Mouse (Mus musculus): ENCODE results near the gene Psmb6.
A peak's percentile ranks its signal among the peaks of the same experiment; 100 is the strongest.
"Not testable (repeated sequence)": the region's sequence is repeated elsewhere in the genome, so short reads cannot be mapped to it uniquely, and the experiment has no call there.

The Psmb6 gene

DNA sequence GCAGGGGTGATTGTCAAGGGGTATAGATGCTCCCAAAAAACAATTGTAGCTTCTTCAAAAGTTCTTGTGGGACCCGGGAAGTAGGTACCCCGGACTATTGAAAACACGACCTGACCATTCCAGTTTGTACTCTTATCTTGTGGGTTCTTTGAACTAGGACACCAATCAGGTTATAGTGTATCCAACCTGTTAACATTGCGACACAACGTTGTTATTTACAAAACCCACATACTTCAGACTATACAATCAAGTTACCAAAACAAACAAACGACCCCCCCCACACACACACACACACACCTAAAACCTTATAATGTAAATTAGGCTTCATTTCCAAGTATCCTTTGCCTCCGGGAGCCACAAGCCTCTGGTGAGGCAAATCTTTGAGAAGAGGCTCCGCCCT is 385 bp upstream of the Psmb6 start:
- no peak for DNase-seq

DNA sequence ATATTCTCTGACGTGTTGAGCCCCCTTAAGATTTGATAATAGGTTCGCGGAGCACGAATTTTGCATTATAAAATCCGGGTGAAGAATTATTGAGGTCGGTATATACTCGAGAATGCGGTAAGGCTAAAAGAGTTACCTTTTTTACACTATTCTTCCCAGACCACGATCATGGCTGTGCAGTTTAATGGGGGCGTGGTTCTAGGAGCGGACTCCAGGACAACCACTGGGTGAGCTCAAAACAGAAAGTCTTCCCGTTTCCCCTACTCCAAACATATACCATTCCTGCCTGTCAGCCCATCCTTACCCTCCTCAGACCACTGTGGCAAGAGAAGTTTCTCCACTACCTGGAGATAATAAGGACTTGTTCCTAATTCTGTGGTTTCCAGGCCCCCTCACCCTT is 559 bp downstream of the Psmb6 start:
- DNase-seq, result no peak

DNA sequence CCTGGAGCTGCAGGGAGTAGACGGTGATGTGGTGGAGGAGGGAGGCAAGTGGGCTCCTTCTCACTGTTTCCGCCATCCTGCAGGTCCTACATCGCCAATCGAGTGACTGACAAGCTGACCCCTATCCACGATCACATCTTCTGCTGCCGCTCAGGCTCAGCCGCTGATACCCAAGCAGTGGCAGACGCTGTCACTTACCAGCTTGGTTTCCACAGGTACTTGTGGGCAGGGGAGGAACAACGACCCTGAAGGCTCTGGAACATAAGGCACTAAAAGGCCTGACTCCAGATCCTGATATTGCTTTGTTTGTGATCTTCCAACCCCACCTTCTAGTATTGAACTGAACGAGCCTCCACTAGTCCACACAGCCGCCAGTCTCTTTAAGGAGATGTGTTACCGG is 1.0 kb downstream of the Psmb6 start:
- DNase-seq, result peak; percentile 21

DNA sequence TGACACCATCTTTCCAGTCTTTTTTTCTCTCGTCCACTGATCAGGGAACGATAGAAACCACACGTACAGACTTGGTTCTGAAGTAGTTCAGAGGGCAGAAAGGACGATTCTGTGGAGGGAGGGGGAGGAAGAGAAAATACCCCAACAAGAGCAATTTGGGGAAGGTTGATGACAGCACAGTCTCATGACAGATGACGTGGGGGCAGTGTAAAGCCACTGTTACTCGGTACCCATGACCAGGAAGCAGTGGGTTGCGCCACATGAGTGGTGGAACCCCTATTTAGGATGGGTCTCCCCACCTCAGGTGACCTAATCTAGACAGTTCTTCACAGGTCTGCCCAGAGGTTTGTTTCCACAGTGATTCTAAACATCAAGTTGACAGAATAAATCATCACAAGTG is 3.4 kb downstream of the Psmb6 start:
- no peak for DNase-seq

DNA sequence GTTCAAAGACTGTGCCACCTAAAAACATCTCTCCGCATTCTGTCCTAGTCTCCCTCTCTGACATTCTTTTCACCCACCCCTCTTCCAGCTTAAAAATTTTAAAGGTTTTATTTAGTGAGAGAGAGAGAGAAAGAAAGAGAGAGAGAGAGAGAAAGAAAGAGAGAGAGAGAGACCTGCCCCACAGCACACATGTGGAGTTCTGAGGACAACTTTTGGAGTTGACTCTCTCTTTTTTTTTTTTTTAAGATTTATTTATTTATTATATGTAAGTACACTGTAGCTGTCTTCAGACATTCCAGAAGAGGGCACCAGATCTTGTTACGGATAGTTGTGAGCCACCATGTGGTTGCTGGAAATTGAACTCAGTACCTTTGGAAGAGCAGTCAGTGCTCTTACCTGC is 5.9 kb downstream of the Psmb6 start:
- DNase-seq, result not testable (repeated sequence)

DNA sequence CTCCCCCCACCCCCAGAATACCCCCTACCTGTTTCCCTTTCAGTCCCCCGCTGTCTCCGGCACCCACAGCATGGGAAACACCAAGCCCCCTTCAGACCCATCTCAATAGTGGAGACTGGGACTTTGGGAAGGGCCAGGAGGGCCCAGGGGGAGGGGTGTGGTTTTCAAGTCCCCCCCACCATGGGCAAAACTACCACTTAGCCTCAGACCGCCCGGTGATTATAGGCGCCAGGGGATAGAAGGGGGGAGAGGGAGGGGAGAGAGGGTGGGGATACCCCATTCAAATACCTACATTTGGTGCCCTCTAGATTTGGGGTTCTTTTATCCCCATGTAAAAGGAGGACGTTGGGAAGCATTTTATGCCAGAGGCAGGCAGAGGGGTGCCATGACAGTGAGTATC is 7.7 kb downstream of the Psmb6 start, which contains the start of gene Gm40193:
Gm40193 (minus strand) TSS at position 101 of the 400 bp plus-strand sequence.
- DNase-seq, result no peak

DNA sequence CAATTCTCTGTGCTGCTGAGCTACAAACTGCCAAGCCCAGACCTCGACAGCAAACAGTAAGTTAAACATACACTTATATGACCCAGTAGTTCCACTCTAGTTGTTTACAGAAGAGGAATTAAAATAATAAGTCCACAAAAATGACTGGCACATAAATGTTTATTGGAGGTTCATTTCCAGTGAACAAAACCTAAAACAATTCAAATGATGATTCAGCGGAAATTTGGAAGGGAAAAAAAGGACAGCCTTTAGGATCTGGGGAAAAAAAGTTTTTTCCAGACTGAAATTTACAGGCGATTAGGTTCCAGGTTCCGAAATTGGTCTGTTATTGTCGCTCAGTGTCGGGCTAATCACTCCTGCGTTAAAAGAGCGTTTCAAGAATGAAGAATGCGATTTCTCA is 14.3 kb downstream of the Psmb6 start:
- no peak for DNase-seq

DNA sequence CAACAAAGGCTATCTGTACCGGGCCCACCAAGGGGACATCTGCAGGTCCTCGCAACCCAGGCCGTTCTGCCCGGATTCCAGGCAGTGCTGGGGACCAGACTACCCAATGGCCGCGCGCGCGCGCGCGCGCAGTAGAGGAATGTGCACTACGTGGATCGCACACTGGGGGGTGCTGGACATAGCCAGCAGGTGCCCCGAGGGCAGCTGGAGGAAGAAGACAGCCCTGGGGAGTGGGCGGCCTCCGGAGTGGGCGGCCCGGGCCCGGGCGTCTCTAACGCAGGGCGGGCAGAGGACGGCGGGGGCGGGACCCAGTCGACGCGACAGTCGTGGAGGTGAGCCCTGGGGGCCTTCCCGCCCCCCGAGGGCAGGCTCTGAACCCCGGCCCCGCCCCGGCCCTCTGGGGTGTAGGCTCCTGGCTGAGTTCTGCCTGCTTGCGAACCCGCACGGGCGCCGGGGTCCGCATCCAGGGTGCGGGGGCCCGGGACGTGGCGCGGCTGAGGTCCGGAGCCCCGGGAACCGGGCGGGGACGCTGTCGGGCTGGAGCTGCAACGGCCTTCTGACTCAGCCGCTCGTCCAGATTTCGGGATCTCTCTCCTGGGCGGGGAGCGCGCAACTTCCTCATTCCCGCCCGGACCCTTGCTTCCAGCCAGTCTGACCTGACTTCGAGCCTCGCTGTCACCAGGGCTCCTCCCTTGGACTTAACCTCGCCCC is 14.9 kb downstream of the Psmb6 start, which contains the start of gene Pld2:
Pld2 (plus strand) TSS at position 188 of the 711 bp plus-strand sequence.
- DNase-seq, result peak; percentile 40

DNA sequence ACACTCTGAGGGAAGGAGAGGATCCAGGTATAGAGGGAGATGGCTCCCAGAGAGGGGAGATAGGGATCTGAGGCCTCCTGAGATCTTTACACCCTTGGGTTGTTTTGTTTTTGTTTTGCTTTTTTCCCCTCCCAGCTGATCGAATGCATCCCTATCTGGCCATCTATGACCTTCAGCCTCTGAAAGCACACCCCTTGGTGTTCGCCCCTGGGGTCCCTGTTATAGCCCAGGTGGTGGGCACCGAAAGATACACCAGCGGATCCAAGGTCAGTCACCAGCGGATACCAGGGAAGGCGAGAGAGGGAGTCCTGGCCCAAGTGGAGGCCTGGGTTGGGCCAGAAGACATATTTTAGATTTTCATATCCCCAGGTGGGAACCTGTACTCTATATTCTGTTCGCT is 15.8 kb downstream of the Psmb6 start:
- no peak for DNase-seq

DNA sequence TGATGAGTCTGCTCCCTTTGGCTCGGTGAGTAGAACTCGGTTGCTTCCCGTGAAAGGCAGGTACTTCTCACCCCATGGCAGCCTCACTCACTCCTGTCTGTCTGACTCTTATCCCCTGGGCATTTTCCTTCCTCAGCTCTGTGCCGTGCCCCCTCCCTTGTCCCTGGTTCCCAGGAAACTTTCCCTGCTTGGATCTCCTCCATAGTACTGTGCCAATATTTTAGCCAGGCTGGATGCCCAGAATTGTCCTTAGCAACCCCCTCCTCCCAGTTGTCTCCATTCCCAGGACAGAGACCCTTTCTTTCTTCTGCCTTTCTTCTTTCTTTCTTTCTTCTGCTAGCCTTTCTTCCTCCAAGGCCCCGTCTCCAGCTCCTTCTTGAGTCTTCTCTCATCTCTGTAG is 16.2 kb downstream of the Psmb6 start:
- DNase-seq, result no peak

DNA sequence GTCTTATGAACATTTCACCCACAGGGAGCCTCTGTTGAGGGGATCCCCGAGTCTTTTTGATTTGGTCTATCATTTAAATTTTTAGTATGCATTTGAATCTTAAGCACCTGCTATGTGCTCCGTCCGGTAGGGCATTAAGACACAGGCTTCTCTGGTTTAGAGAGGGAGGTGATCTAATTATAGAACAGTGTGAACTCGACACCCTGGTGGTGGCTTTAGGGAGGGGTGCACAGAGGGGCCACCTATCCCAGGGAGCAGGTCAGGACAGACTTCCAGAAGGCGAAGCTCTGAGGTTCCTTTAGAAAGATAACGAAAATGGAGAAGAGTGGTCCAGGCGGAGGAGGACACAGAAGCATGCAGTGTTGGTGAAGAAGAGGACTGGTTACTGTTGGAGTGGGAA is 19.3 kb downstream of the Psmb6 start:
- DNase-seq, result no peak

DNA sequence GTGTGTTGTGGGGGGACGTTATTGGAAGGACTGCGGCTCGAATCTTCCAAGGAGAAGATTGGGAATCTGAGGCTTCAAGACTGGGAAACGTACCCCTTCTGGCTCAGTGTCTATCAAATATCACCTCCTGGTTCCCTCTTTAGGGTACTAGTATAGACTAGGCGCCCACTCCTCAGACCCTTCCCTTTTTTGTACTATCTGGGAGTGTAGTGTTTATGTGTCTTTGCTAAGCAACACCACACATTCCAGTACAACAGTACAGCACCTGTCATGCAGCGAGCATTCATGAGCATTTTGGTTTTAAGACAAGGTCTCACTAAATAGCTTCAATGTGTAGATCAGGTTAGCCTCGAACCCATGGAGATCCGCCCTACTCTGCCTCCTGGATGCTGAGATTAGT is 26.4 kb downstream of the Psmb6 start:
- no peak for DNase-seq

DNA sequence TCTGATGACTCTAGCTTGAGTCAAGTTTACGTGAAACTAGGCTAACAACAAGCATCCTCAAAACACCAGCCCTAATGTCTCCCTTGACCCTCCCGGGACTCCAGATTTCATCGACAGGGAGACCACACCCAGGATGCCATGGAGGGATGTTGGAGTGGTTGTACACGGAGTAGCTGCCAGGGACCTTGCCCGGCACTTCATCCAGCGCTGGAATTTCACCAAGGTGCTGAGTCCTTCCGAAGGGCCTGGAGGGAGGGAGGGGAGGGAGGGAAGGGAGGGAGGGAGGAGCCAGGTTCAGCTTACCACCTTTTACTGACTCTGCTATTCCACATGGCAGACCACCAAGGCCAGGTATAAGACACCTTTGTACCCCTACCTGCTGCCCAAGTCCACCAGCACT is 28.8 kb downstream of the Psmb6 start:
- no peak for DNase-seq

DNA sequence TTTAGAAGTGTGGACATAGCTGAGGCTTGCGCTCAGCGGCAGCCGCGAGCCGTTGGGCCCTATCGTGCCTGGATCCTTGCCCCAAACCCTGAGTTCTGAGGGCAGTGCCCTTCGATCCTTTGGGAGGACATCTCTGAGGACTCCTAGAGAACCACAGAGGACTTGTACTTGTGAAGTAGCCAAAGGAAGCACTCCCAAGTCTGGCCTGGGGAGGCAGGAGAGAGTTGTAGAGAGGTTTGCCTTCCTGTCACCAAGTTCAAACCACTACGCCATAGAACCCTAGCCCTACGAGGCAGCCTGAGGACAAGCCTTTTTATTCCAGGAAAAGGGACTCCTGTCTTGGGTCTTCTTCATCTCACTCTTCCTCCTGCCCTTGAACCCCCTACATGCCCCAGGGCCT is 32.4 kb downstream of the Psmb6 start:
- no peak for DNase-seq

DNA sequence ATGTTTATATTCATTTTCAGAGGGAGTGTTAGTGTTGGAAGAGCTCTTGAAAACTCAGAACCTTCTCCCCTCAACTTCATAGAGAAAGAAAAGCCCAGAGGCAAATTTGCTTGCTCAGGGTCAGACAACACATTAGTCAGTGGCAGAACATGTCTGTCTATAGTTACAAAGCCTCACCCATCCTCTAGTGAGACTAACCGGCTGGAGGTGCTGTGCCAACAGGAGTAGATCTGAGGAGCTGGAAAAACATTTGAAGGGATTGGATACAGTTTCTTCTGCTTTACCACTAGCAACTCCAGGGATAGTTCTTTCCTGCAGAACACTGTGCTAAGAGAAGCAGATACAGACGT is 36.7 kb downstream of the Psmb6 start:
- DNase-seq, result no peak

DNA sequence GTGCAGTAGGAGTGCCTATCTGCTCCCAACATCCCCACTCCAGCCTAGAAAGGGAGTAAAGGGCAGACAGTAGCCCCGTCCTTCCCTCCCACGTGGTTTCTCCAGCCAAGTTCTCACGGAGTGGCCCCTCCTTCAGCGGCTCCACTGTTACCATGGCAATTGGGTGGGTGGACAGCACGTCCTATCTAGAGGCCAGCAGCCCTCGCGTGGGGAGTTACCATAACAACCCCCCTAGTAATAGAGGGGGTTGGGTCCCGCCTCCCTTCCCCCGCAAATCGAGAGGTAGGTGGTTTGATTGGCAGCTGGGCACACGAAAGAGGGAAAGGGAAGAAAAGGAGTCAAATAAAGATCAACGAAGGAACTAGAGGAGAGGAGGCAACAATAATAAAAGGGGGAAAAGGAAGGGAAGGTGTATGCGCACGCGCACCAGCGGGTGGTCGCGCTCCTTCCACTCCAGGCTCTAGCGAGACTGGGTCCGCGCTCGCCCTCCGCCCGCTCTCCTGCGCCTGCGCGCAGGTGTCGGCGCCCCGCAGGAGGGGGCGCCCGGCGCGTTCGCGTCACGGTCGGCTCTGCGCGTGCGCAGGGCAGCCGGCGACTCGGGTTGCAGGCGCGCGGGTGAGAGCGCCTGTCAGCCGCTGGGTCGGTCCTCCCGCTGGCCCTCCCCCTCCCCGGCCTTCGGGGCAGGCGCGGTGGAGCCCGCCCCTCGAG is 37.3 kb downstream of the Psmb6 start, which contains the start of gene Mink1:
Mink1 (plus strand) TSS at position 595 of the 708 bp plus-strand sequence.
- peak; percentile 90 for DNase-seq

DNA sequence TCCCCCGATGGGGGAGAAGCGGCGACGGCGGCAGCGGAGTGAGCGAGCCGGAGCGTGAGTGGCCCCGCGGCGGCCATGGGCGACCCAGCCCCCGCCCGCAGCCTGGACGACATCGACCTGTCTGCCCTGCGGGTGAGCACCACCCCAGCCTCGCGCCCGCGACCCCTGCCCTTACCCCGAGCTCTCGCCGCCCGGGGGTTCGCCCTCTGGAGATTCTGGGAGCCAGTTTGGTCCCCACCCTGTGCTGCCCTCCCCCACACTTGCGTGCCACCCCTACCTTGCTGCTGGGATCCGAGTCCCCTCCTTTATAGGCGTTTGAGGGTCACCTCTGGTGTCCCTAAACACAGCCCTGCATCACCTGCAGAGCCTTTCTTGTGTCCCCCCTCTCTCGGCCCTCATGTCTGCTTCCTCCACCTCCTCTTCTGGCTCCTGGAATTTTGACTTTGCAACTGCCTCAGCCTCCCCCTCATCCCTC is 37.9 kb downstream of the Psmb6 start:
- DNase-seq, result no peak

DNA sequence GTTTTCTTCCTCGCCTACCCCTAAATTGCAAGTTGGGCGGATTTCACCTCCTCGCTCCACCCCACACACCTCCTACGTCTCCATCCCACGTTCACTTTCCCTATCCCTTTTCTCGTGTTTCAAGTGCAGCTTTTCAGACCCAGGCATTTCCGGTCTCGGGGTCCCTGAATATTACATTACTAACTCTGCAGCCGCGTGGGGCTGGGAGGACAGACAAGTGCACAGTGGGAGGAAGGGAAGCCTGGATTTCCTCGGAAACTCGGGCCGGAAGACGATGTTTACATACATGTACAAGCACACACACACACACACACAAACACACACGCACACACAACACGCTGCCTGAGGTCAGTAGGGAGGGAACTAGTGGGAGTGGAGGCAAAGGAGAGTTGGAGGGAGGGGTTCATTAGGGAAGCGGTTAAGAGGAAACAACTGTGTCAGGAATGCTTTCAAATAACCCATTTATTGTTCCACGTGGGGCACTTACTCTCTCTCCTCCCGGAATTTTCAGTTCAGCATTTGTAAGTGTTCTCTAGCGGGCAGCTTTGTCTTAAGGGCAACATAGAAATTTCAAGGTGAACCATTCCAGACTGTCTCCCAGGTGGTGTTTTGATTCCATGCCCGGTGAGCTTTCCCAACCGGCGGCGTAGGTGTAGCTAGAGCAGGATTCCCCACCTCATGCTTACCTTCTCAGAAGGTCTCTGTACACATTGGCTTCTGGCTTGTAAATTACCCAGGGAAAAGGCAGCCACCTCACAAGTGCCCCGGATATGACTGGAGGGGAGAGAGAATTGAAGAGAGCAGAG is 38.5 kb downstream of the Psmb6 start:
- peak; percentile 30 for DNase-seq

DNA sequence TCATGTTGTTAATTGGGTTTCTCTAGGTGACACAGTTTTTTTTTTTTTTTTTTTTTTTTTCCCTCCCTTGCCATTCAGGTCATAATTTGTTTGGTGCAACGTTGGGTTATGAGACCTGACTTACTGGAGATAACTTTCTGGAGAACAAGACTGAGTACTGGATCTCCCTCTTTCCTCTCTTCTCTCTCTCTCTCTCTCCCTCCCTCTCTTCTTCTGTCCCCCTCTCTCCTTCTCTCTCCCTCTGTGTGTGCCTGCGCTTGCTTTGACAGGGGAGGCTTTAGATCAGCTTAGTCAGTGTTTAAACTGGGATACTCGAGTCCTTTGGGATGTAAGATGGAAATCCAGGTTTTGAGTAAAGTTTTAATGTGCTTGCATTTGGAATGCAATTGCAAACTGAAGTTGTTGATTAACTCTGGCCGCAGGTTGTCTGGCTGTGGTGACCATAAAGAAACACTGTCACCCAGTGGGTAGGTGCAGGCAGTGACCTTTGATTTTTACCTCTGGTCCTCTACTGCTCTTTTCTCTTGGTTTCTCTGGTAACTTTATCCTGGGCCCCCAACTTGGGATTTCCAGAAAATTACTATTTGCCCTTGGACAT is 39.2 kb downstream of the Psmb6 start:
- no peak for DNase-seq

DNA sequence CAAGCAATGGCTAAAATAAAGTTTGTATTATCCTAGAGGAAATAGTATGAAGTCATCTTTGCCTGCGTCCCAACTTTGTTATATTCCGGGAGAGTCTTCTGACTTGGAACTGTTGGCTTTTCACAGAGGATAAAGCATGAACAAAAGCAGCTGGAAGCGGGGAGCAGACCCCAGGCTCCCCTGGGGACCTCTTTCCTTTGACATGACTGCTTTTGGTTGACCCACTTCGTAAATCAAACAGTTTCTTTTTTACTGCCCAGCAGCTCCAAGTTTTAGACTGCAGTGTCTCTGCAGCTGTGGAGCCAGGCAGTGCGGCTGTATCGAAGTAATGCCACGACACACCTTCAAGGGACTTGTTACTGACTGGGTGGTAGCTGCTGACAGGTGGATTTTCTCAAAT is 41.4 kb downstream of the Psmb6 start:
- no peak for DNase-seq

DNA sequence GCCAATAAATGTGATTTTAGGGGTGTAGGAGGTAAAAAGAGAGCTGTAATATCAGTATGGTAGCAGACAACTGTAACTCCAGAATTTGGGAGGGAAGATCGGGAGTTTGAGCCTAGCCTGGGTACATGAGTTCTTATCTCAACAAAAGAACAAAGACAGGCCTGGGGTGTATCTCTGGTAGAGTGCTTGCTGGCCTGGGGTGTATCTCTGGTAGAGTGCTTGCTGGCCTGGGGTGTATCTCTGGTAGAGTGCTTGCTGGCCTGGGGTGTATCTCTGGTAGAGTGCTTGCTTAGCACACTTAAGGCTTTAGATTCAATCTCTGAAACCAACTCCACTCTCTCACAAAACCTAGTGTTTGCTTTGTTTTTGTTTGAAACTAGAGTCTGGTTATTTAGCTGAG is 45.4 kb downstream of the Psmb6 start:
- not testable (repeated sequence) for DNase-seq

DNA sequence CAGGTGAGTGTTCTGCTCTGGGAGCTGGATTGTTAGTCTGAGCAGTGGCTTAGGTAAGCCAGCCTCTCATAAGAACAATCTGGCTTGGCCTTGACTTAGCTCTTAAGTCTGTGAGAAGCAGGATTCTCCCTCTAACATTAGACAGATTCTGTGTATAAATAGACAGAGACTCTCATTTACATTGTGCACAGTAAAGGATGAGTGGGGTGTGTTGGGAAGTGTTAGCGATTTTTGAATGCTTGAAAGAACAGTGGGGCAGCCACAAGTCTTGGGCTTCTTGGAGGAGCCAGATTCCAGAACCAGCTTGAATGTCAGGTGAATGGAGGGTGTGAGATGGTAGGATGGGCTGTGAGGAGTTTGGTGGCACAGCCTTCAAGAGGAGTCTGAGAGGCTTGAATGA is 46.5 kb downstream of the Psmb6 start:
- no peak for DNase-seq

DNA sequence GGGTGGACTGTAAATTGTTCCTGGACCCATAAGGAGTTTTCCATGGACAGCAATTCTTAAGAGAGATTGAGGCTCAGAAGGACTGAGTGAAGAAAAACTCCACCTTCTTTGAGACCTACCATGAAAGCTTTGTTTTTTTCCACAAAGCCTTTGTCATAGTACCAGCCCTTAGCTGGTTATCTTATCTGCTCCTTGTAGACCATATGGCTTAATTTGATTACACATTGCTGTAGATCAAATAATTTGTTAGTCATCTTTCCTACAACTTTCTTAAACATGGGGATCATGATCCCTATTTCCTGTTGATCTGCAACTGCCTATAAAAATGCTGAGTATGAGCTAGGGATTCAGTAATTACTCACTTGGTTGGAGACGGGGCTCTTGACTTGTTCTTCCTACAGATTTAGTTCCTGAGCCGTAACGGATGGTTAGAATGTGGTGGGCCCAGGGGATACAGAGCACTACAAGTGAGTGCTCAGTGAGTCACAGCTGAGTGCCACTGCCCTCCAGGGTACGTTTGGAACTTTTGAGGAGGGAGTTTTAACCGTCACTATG is 47.3 kb downstream of the Psmb6 start:
- no peak for DNase-seq
